Mouse (Mus musculus): Measurements from ENCODE around the gene Picalm.
"Not testable (repeated sequence)": the region's sequence is repeated elsewhere in the genome, so short reads cannot be mapped to it uniquely, and the experiment has no call there.

Picalm gene

GRCm38 (mm10) chr7:90216511-90216910, 86.5 kb downstream of the Picalm start:
- peak; percentile 14 for DNase-seq

GRCm38 (mm10) chr7:90218122-90218521, 88.1 kb downstream of the Picalm start:
- DNase-seq = no peak

DNA sequence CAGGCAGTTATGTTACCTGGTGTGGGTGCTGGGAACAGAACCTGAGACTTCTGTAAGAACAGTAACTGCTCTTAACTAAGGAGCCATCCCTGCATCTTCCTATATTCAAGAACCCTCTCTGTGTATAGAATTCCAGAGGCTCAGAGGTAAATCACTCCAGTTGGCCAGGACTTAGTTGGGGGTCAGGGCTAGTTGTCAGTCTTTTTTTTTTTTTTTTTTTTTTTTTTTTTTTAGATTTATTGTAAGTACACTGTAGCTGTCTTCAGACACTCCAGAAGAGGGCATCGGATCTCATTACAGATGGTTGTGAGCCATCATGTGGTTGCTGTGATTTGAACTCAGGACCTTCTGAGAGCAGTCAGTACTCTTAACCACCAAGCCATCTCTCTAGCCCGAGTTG, 91.5 kb downstream of the Picalm start:
- no peak for DNase-seq

DNA sequence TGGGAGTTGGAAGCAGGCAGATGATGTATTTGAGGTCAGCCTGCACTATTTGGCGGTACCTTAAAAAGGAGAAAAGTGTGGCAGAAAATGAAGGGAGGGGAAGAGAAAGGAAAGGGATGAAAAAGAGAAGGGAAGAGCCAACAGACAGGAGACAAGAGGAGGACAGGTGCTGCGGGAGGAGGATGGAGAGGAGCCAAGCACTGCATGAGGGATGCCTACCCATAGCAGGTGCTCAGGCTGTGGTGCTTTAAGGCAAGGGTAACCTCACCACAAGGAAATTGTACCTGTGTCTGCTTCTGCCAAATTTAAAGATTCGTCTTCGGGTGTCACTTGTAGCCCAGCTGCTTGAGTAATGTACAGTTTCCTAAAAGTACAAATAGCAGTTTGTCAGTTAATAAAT, 98.1 kb downstream of the Picalm start:
- DNase-seq = no peak

DNA sequence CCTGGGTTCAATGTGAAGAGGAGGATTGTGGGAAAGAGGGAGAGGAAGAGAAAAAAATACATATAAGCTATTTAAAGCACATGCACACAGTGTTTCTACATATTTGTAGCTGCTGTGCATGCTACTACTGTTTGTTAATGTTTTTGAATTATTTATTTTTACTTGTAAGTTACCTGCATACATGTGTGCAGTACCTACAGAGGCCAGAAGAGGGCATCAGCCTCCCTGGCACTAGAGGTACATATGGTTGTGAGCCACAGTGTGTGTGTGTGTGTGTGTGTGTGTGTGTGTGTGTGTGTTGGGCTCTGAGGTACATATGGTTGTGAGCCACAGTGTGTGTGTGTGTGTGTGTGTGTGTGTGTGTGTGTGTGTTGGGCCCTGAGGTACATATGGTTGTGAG, 98.9 kb downstream of the Picalm start:
- DNase-seq = not testable (repeated sequence)

GRCm38 (mm10) chr7:90231431-90231830, 101.4 kb downstream of the Picalm start:
- DNase-seq = no peak

DNA sequence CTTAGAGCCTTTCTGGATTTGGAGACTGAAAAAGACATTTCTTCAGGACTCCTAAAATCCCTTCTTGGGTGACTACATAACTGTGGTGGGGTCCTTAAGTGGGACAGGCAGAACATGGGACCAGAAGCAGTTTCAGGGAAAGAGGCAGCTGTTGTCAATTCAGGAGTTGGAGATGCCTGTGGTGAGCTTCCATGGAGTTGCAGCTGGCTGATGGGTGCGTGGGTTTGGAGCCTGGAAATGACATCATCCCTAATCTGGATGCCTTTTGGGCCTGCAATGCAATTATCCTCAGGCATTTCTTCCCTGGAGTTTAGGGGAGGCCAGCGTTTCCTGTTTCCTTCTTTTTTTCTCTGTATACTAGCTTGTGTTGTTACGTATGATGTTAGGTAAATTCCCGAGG, 103.9 kb downstream of the Picalm start:
- no peak for DNase-seq

- no peak for DNase-seq
Measured at GRCm38 (mm10) chr7:90236289-90236905, 106.4 kb downstream of the Picalm start.

DNA sequence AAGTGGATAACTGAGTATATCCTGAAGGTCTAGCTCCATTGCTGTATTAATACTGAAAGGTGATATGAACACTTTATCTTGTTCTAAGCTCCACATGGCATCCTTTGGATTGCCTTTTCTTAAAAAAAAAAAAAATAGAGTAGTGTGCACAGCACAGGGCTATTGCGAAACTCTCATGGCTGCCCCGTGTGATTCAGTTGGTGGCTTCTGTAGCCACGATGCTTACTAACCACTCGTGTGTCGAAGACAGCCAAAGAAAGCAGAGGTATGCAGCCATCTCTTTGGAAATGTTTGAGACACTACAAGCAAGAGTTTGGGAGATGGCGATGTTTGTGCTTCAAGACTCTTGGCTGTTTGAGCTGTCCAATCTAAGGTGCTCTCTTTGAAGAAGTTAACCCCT, 113.1 kb downstream of the Picalm start:
- no peak for DNase-seq

DNA sequence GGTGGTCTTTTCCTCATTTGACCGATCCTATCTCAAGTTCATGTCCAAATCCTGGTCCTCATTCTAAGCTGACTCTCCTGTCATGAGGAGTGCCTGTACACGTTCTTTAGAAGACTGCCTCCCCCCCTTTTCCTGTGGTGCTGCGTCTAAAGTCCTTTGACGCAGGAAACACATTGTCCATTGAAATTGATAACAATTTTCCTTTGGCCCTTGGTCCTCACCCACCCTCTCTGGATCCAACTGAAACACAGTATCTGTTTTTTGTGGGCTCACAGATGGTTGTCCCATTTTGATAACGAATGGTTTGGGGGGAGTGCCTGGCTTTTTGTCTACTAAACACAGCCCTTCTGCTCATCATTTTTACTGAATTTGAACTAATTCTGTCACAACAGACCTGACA, 113.6 kb downstream of the Picalm start:
- no peak for DNase-seq

- DNase-seq = no peak
Measured at GRCm38 (mm10) chr7:90252946-90253345, 122.9 kb downstream of the Picalm start.

GRCm38 (mm10) chr7:90258701-90259100, 128.7 kb downstream of the Picalm start:
- no peak for DNase-seq

GRCm38 (mm10) chr7:90259899-90260298, 129.9 kb downstream of the Picalm start:
- DNase-seq = no peak

DNA sequence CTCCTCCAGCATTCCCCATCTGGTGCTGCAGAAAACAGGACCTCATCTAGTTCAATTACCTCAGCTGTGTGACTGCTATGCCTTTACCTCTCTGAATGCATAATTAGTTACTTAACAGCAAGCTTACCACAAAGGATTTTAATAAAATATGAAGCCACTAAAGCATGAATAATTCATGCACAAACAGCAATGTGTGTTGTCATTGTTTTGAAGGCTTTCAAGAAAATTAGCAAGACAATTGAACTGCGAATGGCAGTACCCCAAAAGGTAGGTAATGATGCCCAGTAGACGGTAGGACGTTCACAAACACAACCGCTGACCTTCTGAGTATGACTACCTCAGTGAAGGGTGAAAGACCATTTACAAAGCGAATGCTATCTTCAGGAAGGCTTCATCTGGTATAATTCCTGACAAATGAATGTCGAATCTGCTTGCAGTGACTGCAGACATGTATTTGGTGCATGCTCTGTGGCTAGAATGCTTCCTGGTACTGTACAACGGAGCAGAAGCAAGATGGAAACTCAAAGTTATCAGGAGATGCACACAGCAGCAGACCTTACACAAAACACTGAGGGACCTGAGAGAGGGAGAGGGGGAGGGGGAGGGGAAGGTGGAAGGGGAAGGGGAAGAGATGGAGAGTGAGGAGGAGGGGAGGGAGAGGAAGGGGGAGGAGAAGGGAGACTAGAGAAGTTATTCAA, 132.0 kb downstream of the Picalm start:
- no peak for DNase-seq
